Mouse (Mus musculus) gastrocnemius, postnatal 14 days (tissue): ENCODE results near the gene Gm13089. TPM values are rescaled to one million over a fixed set of nuclear protein-coding genes. Genes with fewer than 3 reads are reported as not detected.
"Not testable (repeated sequence)": the region's sequence is repeated elsewhere in the genome, so short reads cannot be mapped to it uniquely, and the experiment has no call there.

Source experiments
- DNase-seq: peaks from one replicate; pipeline ENCODE4 v3.0.0; 2021; ENCODE audit warnings: mixed read lengths
- intact Hi-C: fragments of 180-260 bp; cut with DNase I; formaldehyde crosslinking; loops from one replicate; pipeline ENCODE4 v1.15.1; 2025; ENCODE audit warnings: low total_unique reads
- long read RNA-seq, 2 experiments: library from polyadenylated mRNA; stranded (forward); transcript quantifications; one replicate each; pipeline ENCODE4 v2.0.0; 2021
- total RNA-seq, 2 experiments: library from RNA; stranded (reverse); gene quantifications; 2 replicates each; pipeline ENCODE4 v1.2.3; 2021

Gene Gm13089
- total RNA-seq, result not detected
- long read RNA-seq, experiment 1, result 0 reads
- long read RNA-seq, experiment 2, result 0 reads

GRCm38 (mm10) chr4:143702611-143703010 is at the start of gene Gm13089:
Gene Gm13089, minus strand, starts transcription at chr4:143702711.
- DNase-seq, result no peak
- intact Hi-C loops, result no loop called here

- no peak for DNase-seq
- intact Hi-C loops, result no loop called here
Observed at GRCm38 (mm10) chr4:143719155-143719554, 16.6 kb upstream of the Gm13089 start, which contains the start of gene Gm13078. Gene Gm13078, plus strand, starts transcription at chr4:143719455.

GRCm38 (mm10) chr4:143657146-143657545 is 45.4 kb downstream of the Gm13089 start, which contains the start of gene Gm13088:
Gene Gm13088, minus strand, starts transcription at chr4:143657246.
- intact Hi-C loops, DNase-seq: not testable (repeated sequence)

Other genes with a start within 250 kb of the Gm13089 start
- not detected for gene Gm13043, start 191.4 kb downstream of the Gm13089 start, total RNA-seq
- gene Gm13040, start 166.8 kb downstream of the Gm13089 start, total RNA-seq, result not detected
- gene BC080695, start 151.0 kb downstream of the Gm13089 start, total RNA-seq, result not detected
- not detected for gene Gm13057, start 151.0 kb downstream of the Gm13089 start, total RNA-seq
- gene Gm13083, start 87.7 kb downstream of the Gm13089 start, total RNA-seq, result not detected
- gene Gm13088, start 45.5 kb downstream of the Gm13089 start, total RNA-seq, result not detected
- not detected for gene Gm13078, start 16.7 kb upstream of the Gm13089 start, total RNA-seq
- gene Gm13023, start 86.6 kb upstream of the Gm13089 start, total RNA-seq, result not detected
- not detected for gene Gm13084, start 113.4 kb upstream of the Gm13089 start, total RNA-seq
- not detected for gene Gm13103, start 143.8 kb upstream of the Gm13089 start, total RNA-seq
- gene Pramef6, start 197.7 kb upstream of the Gm13089 start, total RNA-seq, result not detected
- gene Pramef25, start 248.3 kb upstream of the Gm13089 start, total RNA-seq, result not detected